Mouse (Mus musculus) E14TG2a.4 (cell line): ENCODE measurements around the gene Kcnd3.

Experiments used
- CTCF ChIP-seq: conservative IDR thresholded peaks from 2 replicates; pipeline ENCODE4 v1.5.1; 2014; ENCODE audit warnings: low read length
- NANOG ChIP-seq: IDR thresholded peaks from 2 replicates; pipeline ENCODE4 v1.6.1; 2014; ENCODE audit warnings: borderline replicate concordance, low read length, mixed read lengths
- POU5F1 ChIP-seq: IDR thresholded peaks from 2 replicates; pipeline ENCODE4 v1.6.1; 2014; ENCODE audit warnings: low read length, borderline replicate concordance

DNA sequence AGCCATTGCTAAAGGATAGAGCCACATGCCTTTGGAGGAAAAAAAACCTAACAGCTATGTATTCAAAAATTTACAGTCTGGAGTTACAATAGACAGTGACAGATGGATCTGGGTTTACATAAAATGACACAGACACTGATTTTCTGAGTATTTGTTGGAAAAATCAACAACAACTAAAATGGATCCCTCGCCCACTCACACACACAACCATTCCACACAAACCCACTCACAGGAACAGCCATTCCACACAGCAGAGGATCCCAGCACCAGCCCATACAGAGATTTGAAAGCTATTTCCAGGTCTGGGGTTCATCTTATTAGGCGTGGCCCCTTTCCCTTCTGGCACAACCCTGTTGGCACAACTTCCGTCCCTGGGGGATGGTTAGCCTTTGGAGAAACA is 156.7 kb downstream of the Kcnd3 start:
- no peak for TF ChIP-seq CTCF
- TF ChIP-seq NANOG: no peak
- TF ChIP-seq POU5F1: no peak
